Mouse (Mus musculus) hindbrain, embryonic 16.5 days (tissue): ENCODE measurements around the gene Nat8f2. TPM values are rescaled to one million over a fixed set of nuclear protein-coding genes. Genes with fewer than 3 reads are reported as not detected.
"Not testable (repeated sequence)": the region's sequence is repeated elsewhere in the genome, so short reads cannot be mapped to it uniquely, and the experiment has no call there.

Source experiments
- ATAC-seq: fragments of 200-750 bp; cut with Nextera tagmentation; 2 replicates; pipeline ENCODE4 v1.8.0; 2017; ENCODE audit warnings: moderate TSS enrichment, moderate library complexity
- H3K27ac ChIP-seq: fragments of 300-500 bp; sonication (generic); 2 replicates; pipeline ENCODE4 v1.5.1; 2014; ENCODE audit warnings: low read depth, mild to moderate bottlenecking, control low read depth, low read length, moderate library complexity
- H3K27me3 ChIP-seq: fragments of 300-500 bp; sonication (generic); replicated peaks from 2 replicates; pipeline ENCODE4 v1.6.1; 2014; ENCODE audit warnings: low read length; ENCODE audit not compliant: control insufficient read depth, insufficient read depth
- H3K36me3 ChIP-seq: fragments of 300-500 bp; sonication (generic); 2 replicates; pipeline ENCODE4 v1.6.1; 2014; ENCODE audit warnings: mild to moderate bottlenecking, low read length, moderate library complexity, mixed read lengths; ENCODE audit not compliant: control insufficient read depth, insufficient read depth
- H3K4me1 ChIP-seq: fragments of 300-500 bp; sonication (generic); 2 replicates; pipeline ENCODE4 v1.6.1; 2014; ENCODE audit warnings: low read depth, low read length; ENCODE audit not compliant: control insufficient read depth, insufficient read depth
- H3K4me2 ChIP-seq: fragments of 300-500 bp; sonication (generic); 2 replicates; pipeline ENCODE4 v1.6.1; 2014; ENCODE audit warnings: mild to moderate bottlenecking, low read length, control low read depth, moderate library complexity
- H3K4me3 ChIP-seq: fragments of 300-500 bp; sonication (generic); 2 replicates; pipeline ENCODE4 v1.5.1; 2014; ENCODE audit warnings: mild to moderate bottlenecking, low read length, control low read depth, moderate library complexity
- H3K9ac ChIP-seq: fragments of 300-500 bp; sonication (generic); 2 replicates; pipeline ENCODE4 v1.6.1; 2014; ENCODE audit warnings: low read depth, mild to moderate bottlenecking, control low read depth, low read length, moderate library complexity
- H3K9me3 ChIP-seq: fragments of 300-500 bp; sonication (generic); 2 replicates; pipeline ENCODE4 v1.6.1; 2014; ENCODE audit warnings: mild to moderate bottlenecking, low read length, moderate library complexity; ENCODE audit not compliant: control insufficient read depth
- WGBS: fragments of 180-500 bp; shearing (Covaris S2); extraction: QIAGEN DNeasy Blood & Tissue Kit; methylation state at CpG from one replicate; pipeline ENCODE4 v1.1.7; 2014; 5-methylcytosine and 5-hydroxymethylcytosine counted together
- polyA plus RNA-seq: library from polyadenylated mRNA; unstranded; fragments of >200 nt; fragmentation: Nextera tagmentation; extraction: Ambion mirVana; gene quantifications from 2 replicates; pipeline ENCODE4 v1.2.1, GENCODE M21; 2015

Gene Nat8f2
- polyA plus RNA-seq, result not detected in 2 replicates

DNA sequence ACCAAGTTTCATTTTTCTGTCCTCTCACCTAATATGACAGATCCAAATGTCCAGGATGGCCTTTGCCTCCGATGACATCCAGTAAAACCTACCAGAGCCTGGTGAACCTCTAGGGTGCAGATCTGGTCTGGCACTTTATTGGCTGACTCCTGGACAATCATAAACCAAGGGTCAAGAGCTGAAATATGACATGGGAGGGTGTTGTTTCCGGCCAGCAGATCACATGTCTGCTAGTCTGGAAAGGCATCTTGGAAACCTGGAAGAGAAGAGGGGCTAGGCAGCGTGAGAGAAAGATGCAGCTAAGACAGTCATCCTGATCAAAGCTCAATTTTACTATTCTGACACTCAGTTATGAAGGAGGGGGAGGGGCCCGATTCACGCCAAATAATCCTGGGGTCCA is at the start of gene Nat8f2:
Gene Nat8f2 (minus strand): TSS at position 153 of the 400 bp plus-strand sequence.
- WGBS, result 89% methylated on average over 5 of the region's 5 CpGs
- not testable (repeated sequence) for H3K27me3 ChIP-seq, H3K27ac ChIP-seq, ATAC-seq, H3K9me3 ChIP-seq, H3K4me3 ChIP-seq, H3K9ac ChIP-seq, H3K4me1 ChIP-seq, H3K4me2 ChIP-seq, H3K36me3 ChIP-seq

DNA sequence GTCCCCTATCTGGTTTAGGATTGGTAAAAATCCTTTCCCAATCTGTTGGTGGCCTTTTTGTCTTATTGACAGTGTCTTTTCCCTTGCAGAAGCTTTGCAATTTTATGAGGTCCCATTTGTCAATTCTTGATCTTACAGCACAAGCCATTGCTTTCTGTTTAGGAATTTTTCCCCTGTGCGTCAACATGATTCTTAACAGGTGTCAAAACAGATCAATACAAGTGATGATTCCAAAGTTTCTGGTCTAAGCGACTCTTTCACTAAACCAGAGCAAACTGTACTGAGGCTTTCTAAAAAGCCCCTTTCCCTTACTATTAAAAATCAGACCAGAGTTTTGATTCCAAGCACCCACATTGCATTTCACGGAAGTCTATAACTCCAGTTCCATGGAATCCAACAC is 49.4 kb upstream of the Nat8f2 start:
- not testable (repeated sequence) for H3K9ac ChIP-seq, H3K36me3 ChIP-seq, ATAC-seq, H3K4me2 ChIP-seq, H3K4me3 ChIP-seq, H3K27me3 ChIP-seq, H3K9me3 ChIP-seq, H3K27ac ChIP-seq
- H3K4me1 ChIP-seq, result peaks cover 12% of the 10 kb centered on the region
- 95% methylated on average over 3 of the region's 3 CpGs for WGBS

DNA sequence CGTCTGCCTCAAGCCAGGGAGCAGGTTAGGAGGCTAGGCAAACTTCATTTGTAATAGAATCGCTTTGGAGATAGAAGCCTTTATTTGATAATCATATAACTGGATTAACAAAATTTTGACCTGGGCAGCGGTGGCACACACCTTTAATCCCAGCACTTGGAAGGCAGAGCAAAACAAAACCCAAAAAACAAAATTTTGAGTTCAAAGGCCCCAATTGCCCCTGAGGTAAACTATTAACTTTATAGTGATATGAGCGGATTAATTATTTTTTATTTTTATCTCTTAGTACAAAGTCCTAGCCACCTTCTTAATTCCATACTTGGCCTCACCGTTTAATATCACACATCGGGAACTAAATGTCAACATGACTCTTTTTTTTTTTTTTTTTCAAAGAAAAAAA is 47.6 kb upstream of the Nat8f2 start:
- 81% methylated on average over 6 of the region's 6 CpGs for WGBS
- peaks cover under 1% of the 10 kb centered on the region; the same call in 1 of the 2 replicates for H3K36me3 ChIP-seq
- H3K4me3 ChIP-seq, result peak overlapping the region; percentile 72
- H3K4me2 ChIP-seq, result peak overlapping the region; percentile 93
- no peaks in the 10 kb centered on the region for H3K27me3 ChIP-seq
- no peak for ATAC-seq
- H3K27ac ChIP-seq, result peak overlapping the region; percentile 89
- H3K9ac ChIP-seq, result peak overlapping the region; percentile 79
- no peaks in the 10 kb centered on the region; the same call in 1 of the 2 replicates for H3K9me3 ChIP-seq
- peaks cover 12% of the 10 kb centered on the region for H3K4me1 ChIP-seq

DNA sequence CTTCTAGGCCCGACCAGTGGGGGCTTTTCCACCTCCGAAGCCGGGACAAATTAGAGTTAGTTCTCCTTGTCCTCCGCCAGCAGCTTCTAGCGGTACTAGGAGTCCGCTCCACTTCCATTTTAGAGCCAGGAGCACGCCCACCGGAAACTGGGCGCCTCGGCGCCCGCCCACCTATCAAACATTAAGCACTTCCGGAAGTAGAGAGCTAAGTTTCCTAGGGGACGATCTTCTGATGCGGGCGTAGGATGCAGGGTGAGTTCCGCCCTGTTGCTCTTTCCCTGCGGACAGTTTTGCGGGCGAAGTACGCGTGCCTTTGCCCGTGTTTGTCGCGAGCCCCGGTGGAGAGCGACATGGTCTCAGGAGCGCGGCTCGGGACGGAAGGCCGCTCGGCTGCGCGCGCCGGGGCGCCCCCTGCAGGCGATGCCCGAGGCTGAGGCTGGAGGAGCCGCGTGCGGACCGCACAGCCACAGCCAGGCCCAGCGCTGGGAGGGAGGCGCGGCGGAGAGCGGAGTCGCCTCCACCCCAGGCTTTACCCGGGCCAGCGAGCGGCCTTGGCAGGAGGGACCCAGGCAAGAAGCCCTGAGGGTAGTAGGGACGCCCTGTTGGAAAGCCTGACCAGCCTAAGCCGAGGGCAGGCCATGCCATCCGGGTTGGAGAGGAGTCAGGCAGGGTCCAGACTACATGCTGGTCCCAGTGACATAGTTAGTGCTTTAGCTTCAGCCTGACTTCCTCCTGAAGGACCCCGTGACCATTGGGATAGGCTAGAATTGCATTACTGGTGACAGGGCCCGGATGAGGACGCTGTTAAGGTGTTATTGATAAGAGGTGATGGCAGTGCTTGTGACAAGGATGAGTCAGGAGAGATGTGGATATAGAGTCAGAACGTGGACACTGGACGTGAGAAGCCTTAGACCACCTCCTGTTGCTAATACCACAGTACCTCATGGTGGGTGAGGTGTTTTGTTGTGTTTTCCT is 46.9 kb upstream of the Nat8f2 start, which contains the start of gene Nat8f1:
Gene Nat8f1 (minus strand): TSS at position 149 of the 975 bp plus-strand sequence.
- Histone ChIP-seq H3K4me1 (peaks cover 12% of the 10 kb centered on the region), H3K9ac (peak within 1 kb of the TSS; percentile 79), H3K4me3 (peak within 1 kb of the TSS; percentile 72), H3K4me2 (peak within 1 kb of the TSS; percentile 93), H3K27ac (peak within 1 kb of the TSS; percentile 89)
- not testable (repeated sequence) for H3K27me3 ChIP-seq, H3K36me3 ChIP-seq, H3K9me3 ChIP-seq
- ATAC-seq, result peak; percentile 97
- under 1% methylated on average over 56 of the region's 61 CpGs for WGBS

DNA sequence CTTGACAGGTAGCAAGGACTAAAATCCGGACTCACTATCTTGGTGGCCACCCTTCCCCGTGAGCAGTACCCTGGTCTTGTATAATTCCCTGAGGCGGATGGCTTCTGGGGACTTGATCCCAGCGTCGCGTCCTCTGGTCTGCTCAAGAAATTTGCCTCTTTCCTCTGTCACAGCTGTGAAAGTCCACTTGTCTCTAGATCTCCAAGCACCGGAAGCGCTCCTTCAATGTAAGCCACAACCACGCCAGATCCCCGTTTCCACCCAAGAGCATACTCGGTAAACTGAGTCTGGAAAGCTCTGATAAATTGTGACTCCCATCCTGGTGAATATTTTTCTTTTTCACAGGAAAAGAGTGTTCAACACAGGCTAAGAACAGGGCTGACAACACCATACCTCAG is 46.2 kb upstream of the Nat8f2 start:
- Histone ChIP-seq H3K9ac (peak overlapping the region; percentile 79), H3K27ac (peak overlapping the region; percentile 89), H3K4me1 (peaks cover 12% of the 10 kb centered on the region), H3K27me3 (no peaks in the 10 kb centered on the region), H3K36me3 (no peaks in the 10 kb centered on the region), H3K4me2 (peak overlapping the region; percentile 93), H3K4me3 (peak overlapping the region; percentile 72), H3K9me3 (no peaks in the 10 kb centered on the region; the same call in 1 of the 2 replicates)
- ATAC-seq, result 0 out of 2 replicates have a peak, but pooled peaks have one; percentile 9
- WGBS, result 4% methylated on average over 11 of the region's 11 CpGs

DNA sequence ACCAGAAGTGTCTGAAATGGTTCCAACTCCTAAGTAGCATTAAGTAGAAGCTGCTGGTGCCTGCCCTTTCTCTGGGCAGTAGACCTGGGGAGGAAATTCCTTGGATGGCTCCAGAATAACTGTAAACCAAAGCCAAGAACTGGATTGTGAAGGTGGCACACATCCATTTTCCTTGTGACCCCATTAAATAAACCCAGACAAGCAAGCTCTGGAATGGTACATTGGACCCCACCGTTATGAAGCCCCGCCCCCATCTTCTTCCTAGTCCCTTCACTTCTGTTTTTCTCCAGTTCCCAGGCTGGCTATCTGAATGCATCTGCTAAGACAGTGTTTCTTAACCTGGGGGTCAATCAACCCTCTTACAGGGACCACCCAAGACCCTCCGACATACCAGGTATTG is 42.6 kb upstream of the Nat8f2 start, which contains the start of gene Tprkb:
Gene Tprkb (plus strand): TSS at position 279 of the 400 bp plus-strand sequence.
- WGBS, result 90% methylated on average over 3 of the region's 3 CpGs
- Histone ChIP-seq H3K36me3 (no peaks in the 10 kb centered on the region), H3K27ac (no peak within 1 kb of the TSS)

DNA sequence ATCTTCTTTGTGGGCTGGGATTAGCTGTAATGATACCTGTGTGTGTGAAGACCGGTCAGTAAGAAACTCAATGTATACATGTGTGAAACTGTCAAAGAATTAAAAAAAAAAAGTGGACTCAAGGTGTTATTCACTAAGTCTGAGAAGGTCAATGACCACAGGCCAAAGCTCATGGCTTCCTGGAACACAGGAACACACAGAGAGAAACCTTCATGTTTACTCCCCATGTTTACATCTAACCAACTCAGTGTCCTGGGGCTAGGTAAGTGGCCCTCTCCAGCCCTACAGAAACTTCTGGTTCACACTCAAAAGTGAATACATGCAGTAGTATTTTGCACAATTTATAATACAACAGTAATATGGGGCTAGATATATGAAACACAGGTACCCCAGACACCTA is 40.7 kb upstream of the Nat8f2 start:
- no peaks in the 10 kb centered on the region for H3K9me3 ChIP-seq
- peaks cover 2% of the 10 kb centered on the region for H3K4me1 ChIP-seq
- WGBS, result 100% methylated on average over 1 of the region's 1 CpGs
- no peak overlapping the region for H3K27ac ChIP-seq
- no peaks in the 10 kb centered on the region for H3K36me3 ChIP-seq
- ATAC-seq, result no peak
- no peaks in the 10 kb centered on the region for H3K27me3 ChIP-seq
- H3K9ac ChIP-seq, result no peak overlapping the region
- H3K4me3 ChIP-seq, result no peak overlapping the region
- H3K4me2 ChIP-seq, result no peak overlapping the region

More for the DNA sequence above, 42.6 kb upstream of the Nat8f2 start, which contains the start of gene Tprkb:
- Histone ChIP-seq H3K9ac (no peak within 1 kb of the TSS), H3K4me3 (no peak within 1 kb of the TSS), H3K9me3 (no peaks in the 10 kb centered on the region), H3K4me2 (no peak within 1 kb of the TSS), H3K4me1 (peaks cover 11% of the 10 kb centered on the region), H3K27me3 (no peaks in the 10 kb centered on the region)
- no peak for ATAC-seq

DNA sequence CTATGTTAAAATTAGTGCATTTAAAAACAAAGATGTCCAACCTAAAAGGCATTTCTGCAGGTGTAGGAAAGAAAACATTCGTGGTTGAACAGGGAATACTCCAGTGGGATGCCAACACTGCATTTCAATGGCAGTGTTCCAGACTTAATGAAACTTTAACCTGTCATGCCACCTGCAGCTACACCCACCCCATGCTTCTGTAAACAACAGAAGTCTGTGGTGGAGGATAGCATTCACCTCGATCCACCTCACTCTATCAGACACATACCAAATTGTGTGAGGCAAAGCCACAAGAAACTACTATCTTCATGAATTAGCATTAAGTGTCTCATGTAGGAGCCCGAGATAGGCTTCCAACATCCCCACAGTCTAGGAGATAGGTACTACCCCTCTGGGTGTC is 39.4 kb upstream of the Nat8f2 start:
- H3K27ac ChIP-seq, result no peak overlapping the region
- H3K9me3 ChIP-seq, result no peaks in the 10 kb centered on the region
- no peaks in the 10 kb centered on the region for H3K27me3 ChIP-seq
- H3K9ac ChIP-seq, result no peak overlapping the region
- H3K36me3 ChIP-seq, result no peaks in the 10 kb centered on the region
- no peaks in the 10 kb centered on the region for H3K4me1 ChIP-seq
- no peak overlapping the region for H3K4me3 ChIP-seq
- H3K4me2 ChIP-seq, result no peak overlapping the region
- ATAC-seq, result no peak
- WGBS, result 82% methylated on average over 3 of the region's 3 CpGs

DNA sequence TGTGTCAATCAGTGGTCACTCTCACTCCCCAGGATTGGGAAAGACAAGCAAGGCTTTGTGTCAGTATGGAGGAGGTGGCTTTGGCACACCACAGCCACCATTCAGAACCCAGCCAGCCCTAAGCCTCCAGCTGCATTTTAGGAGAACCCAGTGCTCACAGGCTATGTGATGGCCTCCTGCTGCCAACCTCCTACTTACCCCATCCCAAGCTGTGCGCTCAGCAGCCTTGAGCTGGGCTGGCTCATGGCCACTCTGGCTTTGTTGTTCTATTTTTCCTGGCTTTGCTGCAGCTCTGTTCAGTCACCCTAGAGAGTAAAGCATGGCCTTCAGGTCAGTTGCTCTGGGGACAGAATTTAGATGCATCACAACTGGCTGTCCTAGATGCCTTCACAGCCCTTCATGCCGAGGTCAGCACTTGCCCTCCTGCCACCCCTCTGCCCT is 38.0 kb upstream of the Nat8f2 start:
- ATAC-seq, result peak; percentile 91
- H3K4me3 ChIP-seq, H3K4me2 ChIP-seq, H3K27me3 ChIP-seq, H3K9me3 ChIP-seq, H3K9ac ChIP-seq, H3K4me1 ChIP-seq, H3K36me3 ChIP-seq: not testable (repeated sequence)
- 50% methylated on average over 2 of the region's 2 CpGs for WGBS
- 0 out of 2 replicates have a peak overlapping the region, but pooled peaks have one; percentile 44 for H3K27ac ChIP-seq
